Mouse (Mus musculus) intestine, embryonic 15.5 days (tissue): Measurements from ENCODE around the gene Retnlb. TPM values are rescaled to one million over a fixed set of nuclear protein-coding genes. Genes with fewer than 3 reads are reported as not detected.
"Not testable (repeated sequence)": the region's sequence is repeated elsewhere in the genome, so short reads cannot be mapped to it uniquely, and the experiment has no call there.

Source experiments
- ATAC-seq: fragments of 200-750 bp; cut with Nextera tagmentation; 2 replicates; pipeline ENCODE4 v1.8.0; 2017; ENCODE audit warnings: moderate TSS enrichment, moderate library complexity
- H3K27ac ChIP-seq: fragments of 300-500 bp; sonication (generic); 2 replicates; pipeline ENCODE4 v1.5.1; 2015; ENCODE audit warnings: mild to moderate bottlenecking, inconsistent platforms
- H3K27me3 ChIP-seq: fragments of 300-500 bp; sonication (generic); replicated peaks from 2 replicates; pipeline ENCODE4 v1.6.1; 2015; ENCODE audit warnings: inconsistent platforms
- H3K36me3 ChIP-seq: fragments of 300-500 bp; sonication (generic); 2 replicates; pipeline ENCODE4 v1.6.1; 2015; ENCODE audit warnings: inconsistent platforms
- H3K4me1 ChIP-seq: fragments of 300-500 bp; sonication (generic); replicated peaks from 2 replicates; pipeline ENCODE4 v1.6.1; 2015; ENCODE audit warnings: inconsistent platforms
- H3K4me2 ChIP-seq: fragments of 300-500 bp; sonication (generic); replicated peaks from 2 replicates; pipeline ENCODE4 v1.6.1; 2015; ENCODE audit warnings: mild to moderate bottlenecking, inconsistent platforms
- H3K4me3 ChIP-seq: fragments of 300-500 bp; sonication (generic); replicated peaks from 2 replicates; pipeline ENCODE4 v1.5.1; 2015; ENCODE audit warnings: inconsistent platforms
- H3K9ac ChIP-seq: fragments of 300-500 bp; sonication (generic); 2 replicates; pipeline ENCODE4 v1.6.1; 2015; ENCODE audit warnings: inconsistent platforms
- H3K9me3 ChIP-seq: fragments of 300-500 bp; sonication (generic); 2 replicates; pipeline ENCODE4 v1.6.1; 2016; ENCODE audit warnings: inconsistent platforms
- WGBS: fragments of 180-500 bp; shearing (Covaris S2); methylation state at CpG from one replicate; pipeline ENCODE4 v1.1.7; 2015; 5-methylcytosine and 5-hydroxymethylcytosine counted together
- polyA plus RNA-seq: library from polyadenylated mRNA; unstranded; fragments of >200 nt; fragmentation: Nextera tagmentation; extraction: Ambion mirVana; gene quantifications from 2 replicates; pipeline ENCODE4 v1.2.1, GENCODE M21; 2015

Retnlb gene
- polyA plus RNA-seq, 1 experiment from 2014 or later, result not detected

- H3K4me3 ChIP-seq, result no peak overlapping the region
- WGBS, result 93% methylated on average over 6 of the region's 6 CpGs
- no peaks in the 10 kb centered on the region for H3K4me1 ChIP-seq
- no peak for ATAC-seq
- H3K4me2 ChIP-seq, result no peak overlapping the region
- H3K9ac ChIP-seq, result no peak overlapping the region
- no peak overlapping the region for H3K27ac ChIP-seq
- no peaks in the 10 kb centered on the region for H3K9me3 ChIP-seq
- H3K27me3 ChIP-seq, result no peaks in the 10 kb centered on the region
- H3K36me3 ChIP-seq, result no peaks in the 10 kb centered on the region
Measured at GRCm38 (mm10) chr16:48818524-48818923, 1.9 kb downstream of the Retnlb start.

- 54% methylated on average over 3 of the region's 3 CpGs for WGBS
- H3K27me3 ChIP-seq, result no peaks in the 10 kb centered on the region
- no peaks in the 10 kb centered on the region for H3K36me3 ChIP-seq
- H3K4me1 ChIP-seq, result no peaks in the 10 kb centered on the region
- ATAC-seq, result peak; percentile 92
- no peak overlapping the region for H3K4me2 ChIP-seq
- no peaks in the 10 kb centered on the region for H3K9me3 ChIP-seq
- no peak overlapping the region for H3K4me3 ChIP-seq
- no peak overlapping the region for H3K27ac ChIP-seq
- H3K9ac ChIP-seq, result no peak overlapping the region
Measured at GRCm38 (mm10) chr16:48826474-48826873, 9.8 kb downstream of the Retnlb start.

- Histone ChIP-seq H3K36me3 (no peaks in the 10 kb centered on the region), H3K9me3 (no peaks in the 10 kb centered on the region), H3K4me3 (no peak overlapping the region), H3K9ac (no peak overlapping the region), H3K27ac (no peak overlapping the region), H3K27me3 (no peaks in the 10 kb centered on the region), H3K4me1 (no peaks in the 10 kb centered on the region), H3K4me2 (no peak overlapping the region)
- WGBS, result 63% methylated on average over 1 of the region's 1 CpGs
- no peak for ATAC-seq
Measured at GRCm38 (mm10) chr16:48827625-48828024, 11.0 kb downstream of the Retnlb start.

GRCm38 (mm10) chr16:48829060-48829459 lies 12.4 kb downstream of the Retnlb start:
- H3K4me2 ChIP-seq, result no peak overlapping the region
- no peak overlapping the region for H3K9ac ChIP-seq
- no peak for ATAC-seq
- WGBS, result 82% methylated on average over 4 of the region's 4 CpGs
- no peaks in the 10 kb centered on the region for H3K27me3 ChIP-seq
- no peaks in the 10 kb centered on the region for H3K36me3 ChIP-seq
- no peaks in the 10 kb centered on the region for H3K9me3 ChIP-seq
- no peak overlapping the region for H3K4me3 ChIP-seq
- H3K4me1 ChIP-seq, result no peaks in the 10 kb centered on the region
- no peak overlapping the region for H3K27ac ChIP-seq

GRCm38 (mm10) chr16:48832055-48832454 lies 15.4 kb downstream of the Retnlb start:
- Histone ChIP-seq H3K36me3 (no peaks in the 10 kb centered on the region), H3K27me3 (no peaks in the 10 kb centered on the region), H3K27ac (no peak overlapping the region), H3K9ac (no peak overlapping the region), H3K9me3 (no peaks in the 10 kb centered on the region), H3K4me2 (no peak overlapping the region), H3K4me1 (no peaks in the 10 kb centered on the region), H3K4me3 (no peak overlapping the region)
- no peak for ATAC-seq
- 64% methylated on average over 8 of the region's 8 CpGs for WGBS

- not testable (repeated sequence) for H3K27ac ChIP-seq, ATAC-seq, H3K9me3 ChIP-seq, H3K36me3 ChIP-seq, H3K4me1 ChIP-seq, H3K27me3 ChIP-seq, H3K9ac ChIP-seq, H3K4me2 ChIP-seq, H3K4me3 ChIP-seq
- 72% methylated on average over 1 of the region's 1 CpGs for WGBS
Measured at GRCm38 (mm10) chr16:48833626-48834025, 17.0 kb downstream of the Retnlb start.

GRCm38 (mm10) chr16:48842266-48842665 lies 25.6 kb downstream of the Retnlb start, which contains the start of gene Retnla:
Retnla (plus strand) TSS chr16:48842551.
- no peaks in the 10 kb centered on the region for H3K36me3 ChIP-seq
- H3K4me2 ChIP-seq, result no peak within 1 kb of the TSS
- no peak for ATAC-seq
- H3K9me3 ChIP-seq, result no peaks in the 10 kb centered on the region
- H3K4me1 ChIP-seq, result no peaks in the 10 kb centered on the region
- no peak within 1 kb of the TSS for H3K27ac ChIP-seq
- H3K4me3 ChIP-seq, result no peak within 1 kb of the TSS
- WGBS, result 64% methylated on average over 3 of the region's 3 CpGs
- no peaks in the 10 kb centered on the region for H3K27me3 ChIP-seq
- no peak within 1 kb of the TSS for H3K9ac ChIP-seq

GRCm38 (mm10) chr16:48843671-48844386 lies 27.2 kb downstream of the Retnlb start:
- WGBS, result 87% methylated on average over 4 of the region's 4 CpGs
- H3K9me3 ChIP-seq, result no peaks in the 10 kb centered on the region
- no peaks in the 10 kb centered on the region for H3K36me3 ChIP-seq

GRCm38 (mm10) chr16:48865004-48865403 lies 48.3 kb downstream of the Retnlb start:
- not testable (repeated sequence) for H3K4me2 ChIP-seq, H3K9me3 ChIP-seq, H3K27me3 ChIP-seq, H3K36me3 ChIP-seq, H3K27ac ChIP-seq, ATAC-seq, H3K4me1 ChIP-seq, H3K4me3 ChIP-seq, H3K9ac ChIP-seq
- WGBS, result 94% methylated on average over 1 of the region's 1 CpGs

More at GRCm38 (mm10) chr16:48843671-48844386, 27.2 kb downstream of the Retnlb start:
- H3K4me3 ChIP-seq, result no peak overlapping the region
- no peak for ATAC-seq
- no peak overlapping the region for H3K4me2 ChIP-seq
- no peaks in the 10 kb centered on the region for H3K4me1 ChIP-seq
- H3K27ac ChIP-seq, result no peak overlapping the region
- no peaks in the 10 kb centered on the region for H3K27me3 ChIP-seq
- H3K9ac ChIP-seq, result no peak overlapping the region

GRCm38 (mm10) chr16:48867690-48868089 lies 51.0 kb downstream of the Retnlb start:
- 65% methylated on average over 2 of the region's 2 CpGs for WGBS
- no peak for ATAC-seq
- Histone ChIP-seq H3K9me3 (no peaks in the 10 kb centered on the region), H3K36me3 (no peaks in the 10 kb centered on the region), H3K27ac (no peak overlapping the region), H3K9ac (no peak overlapping the region), H3K4me1 (no peaks in the 10 kb centered on the region), H3K4me2 (no peak overlapping the region), H3K4me3 (no peak overlapping the region), H3K27me3 (no peaks in the 10 kb centered on the region)

Other genes starting within 250 kb of the Retnlb start
- 0.08 TPM in 1 of 2 replicates, not detected in the other for gene Trat1, start 44.8 kb upstream of the Retnlb start, polyA plus RNA-seq
- not detected in 2 replicates for gene Retnla, start 25.7 kb downstream of the Retnlb start, polyA plus RNA-seq
- 1.6 and 1.9 TPM in 2 replicates for gene Retnlg, start 55.8 kb downstream of the Retnlb start, polyA plus RNA-seq
- gene Dzip3, start 177.3 kb downstream of the Retnlb start, polyA plus RNA-seq, result 19.3 and 22.6 TPM in 2 replicates
- 19.4 and 24.1 TPM in 2 replicates for gene Cip2a, start 177.3 kb downstream of the Retnlb start, polyA plus RNA-seq
- not detected in 2 replicates for gene Myh15, start 240.6 kb downstream of the Retnlb start, polyA plus RNA-seq